ENCODE assay signal across 14 mouse cellular contexts in the genomic region with DNA sequence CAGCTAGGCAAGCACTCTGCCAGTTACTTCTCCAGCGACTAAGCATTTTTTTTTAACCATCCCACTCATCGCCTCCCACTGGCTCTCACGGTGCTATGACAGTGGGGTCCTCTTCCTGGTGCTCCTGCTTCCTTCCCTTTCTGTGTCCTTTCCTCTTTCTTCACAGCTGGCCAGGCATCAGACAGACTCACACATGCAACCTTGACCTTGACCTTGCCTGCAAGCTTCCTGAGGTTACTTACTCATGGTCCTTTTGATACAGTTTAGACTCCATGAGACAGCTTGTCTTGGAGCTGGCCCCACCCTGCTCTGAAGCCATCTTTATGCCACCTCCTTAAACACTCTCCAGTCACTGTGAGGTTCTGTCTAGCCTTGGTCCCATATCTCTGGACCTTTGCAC.
"Had no signal": no experiment of that assay in that cellular context is flagged by ENCODE, and none has a peak within 500 bp of the region (broad histone marks: within the 10 kb centered on the region; RNA-seq: fewer than 3 reads in every experiment).

No protein-coding gene starts in this region.

- H3K27me3 ChIP-seq: kidney, embryonic 15.5 days; limb, embryonic 12.5 days; neural tube, embryonic 13.5 days had no signal

- DNase-seq: kidney, adult 2 months; kidney, postnatal 14 days; liver; lung, adult 2 months; lung, postnatal 36 days; retina, postnatal 1 day; thymus, postnatal 36 days had no signal

- H3K36me3 ChIP-seq: kidney, embryonic 15.5 days; limb, embryonic 12.5 days; midbrain, embryonic 12.5 days; neural tube, embryonic 13.5 days had no signal

- H3K9me3 ChIP-seq: kidney, embryonic 15.5 days; limb, embryonic 12.5 days; midbrain, embryonic 12.5 days; neural tube, embryonic 13.5 days had no signal

- H3K4me3 ChIP-seq: kidney, embryonic 15.5 days; limb, embryonic 12.5 days; midbrain, embryonic 12.5 days; neural tube, embryonic 13.5 days had no signal

- ATAC-seq: lung, postnatal 0 days; midbrain, embryonic 16.5 days had no signal

- H3K4me2 ChIP-seq: kidney, embryonic 15.5 days; limb, embryonic 12.5 days; midbrain, embryonic 12.5 days; neural tube, embryonic 13.5 days had no signal

- H3K9ac ChIP-seq: kidney, embryonic 15.5 days; limb, embryonic 12.5 days; liver, embryonic 14.5 days; midbrain, embryonic 12.5 days; neural tube, embryonic 13.5 days had no signal

- H3K27ac ChIP-seq: kidney, embryonic 15.5 days; limb, embryonic 12.5 days; liver, embryonic 14.5 days; midbrain, embryonic 12.5 days; neural tube, embryonic 13.5 days had no signal
